Mouse (Mus musculus): ENCODE results near the gene Zfp874b. TPM values are rescaled to one million over a fixed set of nuclear protein-coding genes. Genes with fewer than 3 reads are reported as not detected.

Gene Zfp874b
- total RNA-seq, 2 experiments from 2014 or later = 14.2 to 16.1 TPM

Other genes with a start within 250 kb of the Zfp874b start
- 1 to 10 TPM; 6.2 to 6.9 TPM for gene Zfp458, start 205.8 kb downstream of the Zfp874b start, total RNA-seq (2021)
- gene Zfp457, start 177.8 kb downstream of the Zfp874b start, total RNA-seq (2021) = 1 to 10 TPM; 3.2 to 3.9 TPM
- 1 to 10 TPM; 5.0 to 5.1 TPM for gene Zfp595, start 151.7 kb downstream of the Zfp874b start, total RNA-seq (2021)
- gene Gm28044, start 123.7 kb downstream of the Zfp874b start, total RNA-seq (2021) = 1 to 10 TPM; 1.3 to 2.4 TPM
- gene Zfp953, start 123.7 kb downstream of the Zfp874b start, total RNA-seq (2021) = 1 to 10 TPM; 3.0 to 3.2 TPM
- gene Gm28041, start 108.5 kb downstream of the Zfp874b start, total RNA-seq (2021) = 1 to 10 TPM; 1.1 to 1.2 TPM
- 1 to 10 TPM; 1.8 to 2.5 TPM for gene Zfp456, start 108.4 kb downstream of the Zfp874b start, total RNA-seq (2021)
- gene Zfp429, start 84.4 kb downstream of the Zfp874b start, total RNA-seq (2021) = 1 to 10 TPM; 4.7 to 6.0 TPM
- gene Zfp459, start 62.8 kb downstream of the Zfp874b start, total RNA-seq (2021) = 1 to 10 TPM in 1 of 2 experiments, under 1 TPM in 1; 0.85 to 1.5 TPM
- 10 to 100 TPM; 14.9 to 15.5 TPM for gene Zfp874a, start 32.6 kb downstream of the Zfp874b start, total RNA-seq (2021)
- gene Zfp58, start 16.3 kb upstream of the Zfp874b start, total RNA-seq (2021) = 1 to 10 TPM; 8.4 to 8.5 TPM
- gene Gm26965, start 41.9 kb upstream of the Zfp874b start, total RNA-seq (2021) = not detected
- gene Zfp87, start 41.9 kb upstream of the Zfp874b start, total RNA-seq (2021) = 10 to 100 TPM; 18.7 to 23.0 TPM
- 10 to 100 TPM; 10.4 to 11.8 TPM for gene Zfp748, start 69.6 kb upstream of the Zfp874b start, total RNA-seq (2021)
- 1 to 10 TPM; 9.0 to 9.1 TPM for gene Zfp729b, start 125.4 kb upstream of the Zfp874b start, total RNA-seq (2021)
- gene Gm49345, start 153.5 kb upstream of the Zfp874b start, total RNA-seq (2021) = 1 to 10 TPM in 1 of 2 experiments, under 1 TPM in 1; 0.51 to 1.0 TPM
- 1 to 10 TPM; 7.6 to 8.2 TPM for gene Zfp729a, start 153.5 kb upstream of the Zfp874b start, total RNA-seq (2021)
- gene Zfp738, start 202.8 kb upstream of the Zfp874b start, total RNA-seq (2021) = 10 to 100 TPM; 15.9 to 17.5 TPM
- 10 to 100 TPM; 12.8 to 12.9 TPM for gene Zfp65, start 244.9 kb upstream of the Zfp874b start, total RNA-seq (2021)

Measured in adrenal gland, postnatal 4 days (tissue).